Mouse (Mus musculus): ENCODE measurements around the gene Fkrp. TPM values are rescaled to one million over a fixed set of nuclear protein-coding genes. Genes with fewer than 3 reads are reported as not detected.
A peak's percentile ranks its signal among the peaks of the same experiment; 100 is the strongest.

Fkrp gene
- polyA plus RNA-seq, 1 experiment: 31.0 TPM

GRCm38 (mm10) chr7:16782555-16783125, 33.9 kb downstream of the Fkrp start:
- Histone ChIP-seq H3K36me3 (ENCODE audit: control insufficient read depth, insufficient read depth, low read length) (no peaks in the 10 kb centered on the region), H3K4me1 (ENCODE audit: control insufficient read depth, insufficient read depth, low read length) (peaks cover 10% of the 10 kb centered on the region; the same call in 1 of the 2 replicates), H3K27me3 (replicated peaks; ENCODE audit: control insufficient read depth, insufficient read depth, low read length) (no peaks in the 10 kb centered on the region), H3K4me3 (ENCODE audit: insufficient read depth, low read depth, low read length) (peak overlapping the region; percentile 76), H3K27ac (ENCODE audit: insufficient read depth, low read depth, low read length) (peak overlapping the region; percentile 96)
- TF ChIP-seq CTCF (conservative IDR thresholded peaks at IDR 0.05; ENCODE audit: insufficient read depth, insufficient read length, low read depth, low read length): no peak
- no peak for TF ChIP-seq POLR2A (IDR thresholded peaks at IDR 0.05; ENCODE audit: low read depth, low read length)
- peak; percentile 19 for DNase-seq
- 32% methylated on average over 11 of the region's 11 CpGs for WGBS

- no peak for TF ChIP-seq CTCF (conservative IDR thresholded peaks at IDR 0.05; ENCODE audit: insufficient read depth, insufficient read length, low read depth, low read length)
- no peak for TF ChIP-seq POLR2A (IDR thresholded peaks at IDR 0.05; ENCODE audit: low read depth, low read length)
- Histone ChIP-seq H3K4me1 (ENCODE audit: control insufficient read depth, insufficient read depth, low read length) (peaks cover 10% of the 10 kb centered on the region; the same call in 1 of the 2 replicates), H3K4me3 (ENCODE audit: insufficient read depth, low read depth, low read length) (peak overlapping the region; percentile 76), H3K27ac (ENCODE audit: insufficient read depth, low read depth, low read length) (peak overlapping the region; percentile 96), H3K36me3 (ENCODE audit: control insufficient read depth, insufficient read depth, low read length) (no peaks in the 10 kb centered on the region), H3K27me3 (replicated peaks; ENCODE audit: control insufficient read depth, insufficient read depth, low read length) (no peaks in the 10 kb centered on the region)
- DNase-seq: peak; percentile 13
- WGBS: under 1% methylated on average over 60 of the region's 60 CpGs
Observed at GRCm38 (mm10) chr7:16781816-16782554, 34.5 kb downstream of the Fkrp start.

GRCm38 (mm10) chr7:16781555-16781815, 35.0 kb downstream of the Fkrp start:
- no peak for TF ChIP-seq POLR2A (IDR thresholded peaks at IDR 0.05; ENCODE audit: low read depth, low read length)
- TF ChIP-seq CTCF (conservative IDR thresholded peaks at IDR 0.05; ENCODE audit: insufficient read depth, insufficient read length, low read depth, low read length): no peak
- WGBS: under 1% methylated on average over 10 of the region's 10 CpGs

GRCm38 (mm10) chr7:16780825-16781554, 35.5 kb downstream of the Fkrp start, which contains the start of gene Slc1a5:
Slc1a5 (plus strand) TSS chr7:16781340.
- Histone ChIP-seq H3K27ac (ENCODE audit: insufficient read depth, low read depth, low read length) (peak within 1 kb of the TSS; percentile 75), H3K36me3 (ENCODE audit: control insufficient read depth, insufficient read depth, low read length) (no peaks in the 10 kb centered on the region), H3K4me3 (ENCODE audit: insufficient read depth, low read depth, low read length) (peak within 1 kb of the TSS; percentile 76), H3K4me1 (ENCODE audit: control insufficient read depth, insufficient read depth, low read length) (peaks cover 10% of the 10 kb centered on the region; the same call in 1 of the 2 replicates), H3K27me3 (replicated peaks; ENCODE audit: control insufficient read depth, insufficient read depth, low read length) (no peaks in the 10 kb centered on the region)
- TF ChIP-seq POLR2A (IDR thresholded peaks at IDR 0.05; ENCODE audit: low read depth, low read length) (peak; percentile 96), CTCF (conservative IDR thresholded peaks at IDR 0.05; ENCODE audit: insufficient read depth, insufficient read length, low read depth, low read length) (no peak)
- WGBS: 4% methylated on average over 34 of the region's 34 CpGs
- DNase-seq: peak; percentile 96

More at GRCm38 (mm10) chr7:16781555-16781815, 35.0 kb downstream of the Fkrp start:
- H3K4me3 ChIP-seq (ENCODE audit: insufficient read depth, low read depth, low read length): peak overlapping the region; percentile 76
- peak overlapping the region; percentile 32 for H3K27ac ChIP-seq (ENCODE audit: insufficient read depth, low read depth, low read length)
- no peaks in the 10 kb centered on the region for H3K27me3 ChIP-seq (replicated peaks; ENCODE audit: control insufficient read depth, insufficient read depth, low read length)
- H3K36me3 ChIP-seq (ENCODE audit: control insufficient read depth, insufficient read depth, low read length): no peaks in the 10 kb centered on the region
- peaks cover 10% of the 10 kb centered on the region; the same call in 1 of the 2 replicates for H3K4me1 ChIP-seq (ENCODE audit: control insufficient read depth, insufficient read depth, low read length)
- no peak for DNase-seq

GRCm38 (mm10) chr7:16780076-16780475, 36.5 kb downstream of the Fkrp start:
- H3K4me3 ChIP-seq (ENCODE audit: insufficient read depth, low read depth, low read length): no peak overlapping the region
- H3K36me3 ChIP-seq (ENCODE audit: control insufficient read depth, insufficient read depth, low read length): no peaks in the 10 kb centered on the region
- peak overlapping the region; percentile 75 for H3K27ac ChIP-seq (ENCODE audit: insufficient read depth, low read depth, low read length)
- TF ChIP-seq CTCF (conservative IDR thresholded peaks at IDR 0.05; ENCODE audit: insufficient read depth, insufficient read length, low read depth, low read length) (no peak), POLR2A (IDR thresholded peaks at IDR 0.05; ENCODE audit: low read depth, low read length) (no peak)
- 27% methylated on average over 5 of the region's 5 CpGs for WGBS
- peaks cover 10% of the 10 kb centered on the region; the same call in 1 of the 2 replicates for H3K4me1 ChIP-seq (ENCODE audit: control insufficient read depth, insufficient read depth, low read length)
- DNase-seq: peak; percentile 80
- H3K27me3 ChIP-seq (replicated peaks; ENCODE audit: control insufficient read depth, insufficient read depth, low read length): no peaks in the 10 kb centered on the region

DNA sequence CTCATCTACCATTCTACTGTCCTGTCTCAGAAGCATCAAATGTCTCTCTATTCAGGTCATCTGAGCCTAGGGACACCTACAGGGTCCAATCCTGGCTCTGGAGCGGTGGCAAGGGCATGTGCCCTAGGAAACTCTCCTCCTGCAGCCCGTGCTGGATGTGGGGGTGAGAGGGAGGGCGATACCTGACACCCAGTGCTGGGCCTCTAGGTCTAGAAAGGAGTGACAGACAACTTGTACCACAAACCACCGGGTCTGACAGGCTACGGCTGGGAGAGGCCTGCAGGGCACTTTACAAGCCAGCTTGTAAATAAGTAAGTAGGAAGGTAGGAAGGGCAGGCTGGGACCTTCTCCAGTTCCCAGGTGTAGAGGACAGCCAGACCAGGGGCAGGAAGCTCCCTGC, 40.6 kb downstream of the Fkrp start:
- TF ChIP-seq CTCF (conservative IDR thresholded peaks at IDR 0.05; ENCODE audit: insufficient read depth, insufficient read length, low read depth, low read length): no peak
- TF ChIP-seq POLR2A (IDR thresholded peaks at IDR 0.05; ENCODE audit: low read depth, low read length): no peak
- peaks cover 3% of the 10 kb centered on the region; the same call in 1 of the 2 replicates for H3K4me1 ChIP-seq (ENCODE audit: control insufficient read depth, insufficient read depth, low read length)
- 43% methylated on average over 5 of the region's 5 CpGs for WGBS
- no peaks in the 10 kb centered on the region for H3K36me3 ChIP-seq (ENCODE audit: control insufficient read depth, insufficient read depth, low read length)
- no peak overlapping the region for H3K4me3 ChIP-seq (ENCODE audit: insufficient read depth, low read depth, low read length)
- peak; percentile 58 for DNase-seq
- 0 out of 2 replicates have a peak overlapping the region, but pooled peaks have one; percentile 27 for H3K27ac ChIP-seq (ENCODE audit: insufficient read depth, low read depth, low read length)
- no peaks in the 10 kb centered on the region for H3K27me3 ChIP-seq (replicated peaks; ENCODE audit: control insufficient read depth, insufficient read depth, low read length)

DNA sequence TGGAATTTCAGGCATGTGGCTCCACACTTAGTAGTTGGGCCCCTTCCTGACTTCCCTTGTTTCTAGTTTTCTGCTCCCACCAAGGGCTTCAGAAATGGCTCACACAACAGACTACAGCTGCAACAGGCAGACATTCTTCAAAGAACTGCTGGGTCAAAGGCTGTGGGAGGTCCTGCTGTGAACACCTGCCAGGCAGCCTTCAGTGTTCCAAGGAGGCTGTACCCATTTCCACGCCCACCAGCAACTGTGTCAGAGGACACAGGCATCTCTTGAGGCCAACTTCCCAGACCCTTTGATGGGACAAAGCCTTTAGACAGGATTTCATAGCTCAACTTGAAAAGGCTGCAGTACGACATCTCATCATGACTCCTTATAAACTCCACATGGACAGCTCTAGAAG, 50.1 kb downstream of the Fkrp start:
- DNase-seq: no peak
- no peak overlapping the region for H3K27ac ChIP-seq (ENCODE audit: insufficient read depth, low read depth, low read length)
- no peaks in the 10 kb centered on the region for H3K27me3 ChIP-seq (replicated peaks; ENCODE audit: control insufficient read depth, insufficient read depth, low read length)
- no peak for TF ChIP-seq POLR2A (IDR thresholded peaks at IDR 0.05; ENCODE audit: low read depth, low read length)
- TF ChIP-seq CTCF (conservative IDR thresholded peaks at IDR 0.05; ENCODE audit: insufficient read depth, insufficient read length, low read depth, low read length): no peak
- no peaks in the 10 kb centered on the region for H3K4me1 ChIP-seq (ENCODE audit: control insufficient read depth, insufficient read depth, low read length)
- no peaks in the 10 kb centered on the region for H3K36me3 ChIP-seq (ENCODE audit: control insufficient read depth, insufficient read depth, low read length)
- H3K4me3 ChIP-seq (ENCODE audit: insufficient read depth, low read depth, low read length): no peak overlapping the region
- 81% methylated on average over 2 of the region's 2 CpGs for WGBS
